Mouse (Mus musculus): ENCODE data around the gene Rsph10b.
A peak's percentile ranks its signal among the peaks of the same experiment; 100 is the strongest.

Rsph10b gene

GRCm38 (mm10) chr5:143932831-143933230 is at the start of gene Rsph10b:
Rsph10b (plus strand) TSS chr5:143933035.
- DNase-seq (ENCODE audit: low read depth in 2 of 2, low spot score in 2 of 2) = no peak

GRCm38 (mm10) chr5:143885274-143885673 is 47.6 kb upstream of the Rsph10b start:
- DNase-seq (ENCODE audit: low read depth in 2 of 2, low spot score in 2 of 2) = no peak

GRCm38 (mm10) chr5:143890741-143891140 is 42.1 kb upstream of the Rsph10b start:
- DNase-seq (ENCODE audit: low read depth in 2 of 2, low spot score in 2 of 2) = no peak

GRCm38 (mm10) chr5:143892255-143892886 is 40.5 kb upstream of the Rsph10b start:
- DNase-seq (ENCODE audit: low read depth in 2 of 2, low spot score in 2 of 2) = no peak

GRCm38 (mm10) chr5:143893396-143893795 is 39.4 kb upstream of the Rsph10b start:
- no peak for DNase-seq (ENCODE audit: low read depth in 2 of 2, low spot score in 2 of 2)

GRCm38 (mm10) chr5:143897635-143898330 is 35.1 kb upstream of the Rsph10b start, which contains the start of gene Ankrd61:
Ankrd61 (minus strand) TSS chr5:143897685.
- DNase-seq (ENCODE audit: low read depth in 2 of 2, low spot score in 2 of 2) = no peak

- DNase-seq (ENCODE audit: low read depth in 2 of 2, low spot score in 2 of 2) = no peak
Measured at GRCm38 (mm10) chr5:143902111-143902510, 30.7 kb upstream of the Rsph10b start.

GRCm38 (mm10) chr5:143903813-143904212 is 29.0 kb upstream of the Rsph10b start:
- no peak for DNase-seq (ENCODE audit: low read depth in 2 of 2, low spot score in 2 of 2)

GRCm38 (mm10) chr5:143906429-143906828 is 26.4 kb upstream of the Rsph10b start:
- DNase-seq (ENCODE audit: low read depth in 2 of 2, low spot score in 2 of 2) = no peak

GRCm38 (mm10) chr5:143908926-143909325 is 23.9 kb upstream of the Rsph10b start:
- DNase-seq (ENCODE audit: low read depth in 2 of 2, low spot score in 2 of 2) = no peak

GRCm38 (mm10) chr5:143909417-143910400 is 23.1 kb upstream of the Rsph10b start, which contains the start of the genes Aimp2 and Pms2:
Aimp2 (minus strand) TSS chr5:143909847.
Pms2 (plus strand) TSS chr5:143909964.
- peak; percentile 88 to 90 for DNase-seq (ENCODE audit: low read depth in 2 of 2, low spot score in 2 of 2)

GRCm38 (mm10) chr5:143916221-143916620 is 16.6 kb upstream of the Rsph10b start:
- no peak for DNase-seq (ENCODE audit: low read depth in 2 of 2, low spot score in 2 of 2)

- DNase-seq (ENCODE audit: low read depth in 2 of 2, low spot score in 2 of 2) = peak; percentile 28 to 53
Measured at GRCm38 (mm10) chr5:143917418-143917817, 15.4 kb upstream of the Rsph10b start.

GRCm38 (mm10) chr5:143918120-143918519 is 14.7 kb upstream of the Rsph10b start:
- no peak for DNase-seq (ENCODE audit: low read depth in 2 of 2, low spot score in 2 of 2)

- no peak for DNase-seq (ENCODE audit: low read depth in 2 of 2, low spot score in 2 of 2)
Measured at GRCm38 (mm10) chr5:143924781-143925452, 7.9 kb upstream of the Rsph10b start.

- no peak for DNase-seq (ENCODE audit: low read depth in 2 of 2, low spot score in 2 of 2)
Measured at GRCm38 (mm10) chr5:143927875-143928274, 5.0 kb upstream of the Rsph10b start, which contains the start of gene Gm42421. Gm42421 (plus strand) TSS chr5:143928175.

- no peak for DNase-seq (ENCODE audit: low read depth in 2 of 2, low spot score in 2 of 2)
Measured at GRCm38 (mm10) chr5:143929291-143929690, 3.5 kb upstream of the Rsph10b start.

GRCm38 (mm10) chr5:143930656-143931055 is 2.2 kb upstream of the Rsph10b start:
- DNase-seq (ENCODE audit: low read depth in 2 of 2, low spot score in 2 of 2) = no peak

- no peak for DNase-seq (ENCODE audit: low read depth in 2 of 2, low spot score in 2 of 2)
Measured at GRCm38 (mm10) chr5:143931863-143932580, 813 bp upstream of the Rsph10b start.

- DNase-seq (ENCODE audit: low read depth in 2 of 2, low spot score in 2 of 2) = no peak
Measured at GRCm38 (mm10) chr5:143933414-143933813, 579 bp downstream of the Rsph10b start.
